Mouse (Mus musculus) heart, embryonic 15.5 days (tissue): ENCODE measurements around the gene Asb15. TPM values are rescaled to one million over a fixed set of nuclear protein-coding genes. Genes with fewer than 3 reads are reported as not detected.
A peak's percentile ranks its signal among the peaks of the same experiment; 100 is the strongest.

Experiments
- ATAC-seq: fragments of 200-750 bp; cut with Nextera tagmentation; replicated peaks from 2 replicates; pipeline ENCODE4 v1.8.0; 2017; ENCODE audit warnings: low read depth, moderate TSS enrichment; ENCODE audit not compliant: insufficient number of reproducible peaks, insufficient read depth, low FRiP score
- H3K27ac ChIP-seq: fragments of 300-500 bp; sonication (generic); 2 replicates; pipeline ENCODE4 v1.5.1; 2015; ENCODE audit warnings: mild to moderate bottlenecking, inconsistent platforms
- H3K27me3 ChIP-seq: fragments of 300-500 bp; sonication (generic); 2 replicates; pipeline ENCODE4 v1.6.1; 2015; ENCODE audit warnings: inconsistent platforms
- H3K36me3 ChIP-seq: fragments of 300-500 bp; sonication (generic); 2 replicates; pipeline ENCODE4 v1.6.1; 2015; ENCODE audit warnings: mild to moderate bottlenecking, inconsistent platforms
- H3K4me1 ChIP-seq: fragments of 300-500 bp; sonication (generic); replicated peaks from 2 replicates; pipeline ENCODE4 v1.6.1; 2015; ENCODE audit warnings: inconsistent platforms
- H3K4me2 ChIP-seq: fragments of 300-500 bp; sonication (generic); 2 replicates; pipeline ENCODE4 v1.6.1; 2015; ENCODE audit warnings: inconsistent platforms, mild to moderate bottlenecking, moderate library complexity
- H3K4me3 ChIP-seq: fragments of 300-500 bp; sonication (generic); 2 replicates; pipeline ENCODE4 v1.5.1; 2015; ENCODE audit warnings: mild to moderate bottlenecking, inconsistent platforms
- H3K9ac ChIP-seq: fragments of 300-500 bp; sonication (generic); 2 replicates; pipeline ENCODE4 v1.6.1; 2015; ENCODE audit warnings: mild to moderate bottlenecking, inconsistent platforms
- H3K9me3 ChIP-seq: fragments of 300-500 bp; sonication (generic); replicated peaks from 2 replicates; pipeline ENCODE4 v1.6.1; 2016; ENCODE audit warnings: inconsistent platforms
- WGBS: fragments of 180-500 bp; shearing (Covaris S2); methylation state at CpG from one replicate; pipeline ENCODE4 v1.1.7; 2015; ENCODE audit warnings: mixed read lengths; 5-methylcytosine and 5-hydroxymethylcytosine counted together
- polyA plus RNA-seq: library from polyadenylated mRNA; unstranded; fragments of >200 nt; fragmentation: Nextera tagmentation; extraction: Ambion mirVana; gene quantifications from 2 replicates; pipeline ENCODE4 v1.2.1, GENCODE M21; 2015

The Asb15 gene
- polyA plus RNA-seq, 1 experiment from 2014 or later: 0.48 TPM

DNA sequence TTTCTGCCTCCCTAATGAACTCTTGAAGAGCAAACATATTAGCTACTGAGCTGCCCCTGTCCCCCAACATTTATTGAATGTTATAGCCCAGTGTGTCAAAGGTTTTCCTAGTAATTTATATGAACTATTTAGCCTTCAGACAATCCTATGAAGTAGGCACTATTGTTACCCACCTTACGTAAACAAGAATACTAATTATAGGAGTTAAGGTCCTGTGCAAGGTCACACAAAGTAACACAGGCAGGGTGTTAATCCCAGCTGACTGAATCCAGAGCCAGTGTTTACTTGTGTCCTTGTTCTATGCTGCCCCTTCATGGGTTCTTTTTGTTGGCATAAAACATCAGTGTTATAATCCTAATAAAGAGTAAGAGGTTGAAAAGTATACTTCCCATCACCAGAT, 41.8 kb downstream of the Asb15 start:
- no peak overlapping the region for H3K4me3 ChIP-seq
- no peaks in the 10 kb centered on the region for H3K27me3 ChIP-seq
- WGBS: 49% methylated on average over 1 of the region's 1 CpGs
- no peak for ATAC-seq
- no peaks in the 10 kb centered on the region; the same call in 1 of the 2 replicates for H3K9me3 ChIP-seq
- no peaks in the 10 kb centered on the region for H3K36me3 ChIP-seq
- no peak overlapping the region for H3K4me2 ChIP-seq
- peaks cover 11% of the 10 kb centered on the region for H3K4me1 ChIP-seq
- no peak overlapping the region for H3K9ac ChIP-seq
- peak overlapping the region; percentile 29 for H3K27ac ChIP-seq

DNA sequence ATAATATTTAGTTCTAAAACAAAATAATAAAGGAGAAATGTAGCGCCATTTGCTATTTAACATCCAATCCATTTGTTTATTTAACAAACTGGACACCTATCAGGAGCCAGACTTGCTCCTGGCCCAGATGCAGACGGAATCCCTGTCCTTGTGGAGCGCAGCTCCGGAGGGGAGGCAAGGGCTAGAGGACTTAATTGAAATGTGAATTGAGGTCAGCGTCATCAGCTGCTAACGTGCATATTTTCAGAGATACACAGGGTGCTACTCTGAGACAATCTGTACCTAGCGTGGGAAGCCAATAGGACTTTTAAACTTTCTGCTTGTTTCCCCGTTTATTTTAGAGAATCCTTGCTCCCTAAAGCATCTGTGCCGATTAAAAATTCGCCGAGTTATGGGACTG, 42.3 kb downstream of the Asb15 start:
- H3K4me1 ChIP-seq: peaks cover 11% of the 10 kb centered on the region
- ATAC-seq: no peak
- H3K9me3 ChIP-seq: no peaks in the 10 kb centered on the region; the same call in 1 of the 2 replicates
- H3K27ac ChIP-seq: no peak overlapping the region
- no peak overlapping the region for H3K9ac ChIP-seq
- no peak overlapping the region for H3K4me2 ChIP-seq
- no peaks in the 10 kb centered on the region for H3K27me3 ChIP-seq
- no peak overlapping the region for H3K4me3 ChIP-seq
- WGBS: 69% methylated on average over 11 of the region's 11 CpGs
- H3K36me3 ChIP-seq: no peaks in the 10 kb centered on the region

DNA sequence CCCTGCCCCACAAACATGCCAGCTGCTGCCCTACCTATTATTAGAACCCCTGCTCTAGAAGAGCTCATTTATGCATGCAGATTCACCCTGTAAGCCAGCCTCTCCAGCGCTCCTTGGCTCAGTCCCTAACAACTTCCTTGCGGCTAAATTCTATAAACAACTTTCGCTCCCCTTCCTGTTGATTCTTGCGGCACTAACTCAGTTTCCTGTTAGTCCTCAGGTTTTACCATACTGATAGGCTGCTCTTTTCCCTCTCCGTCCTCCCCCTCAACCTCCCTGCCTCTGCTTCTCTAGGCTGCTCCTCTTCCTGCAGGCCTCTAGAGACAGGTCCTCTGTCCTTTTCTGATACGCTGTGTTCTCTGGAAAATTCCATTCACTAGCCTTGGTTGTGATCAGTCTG, 43.2 kb downstream of the Asb15 start:
- H3K27ac ChIP-seq: peak overlapping the region; percentile 52
- no peaks in the 10 kb centered on the region; the same call in 1 of the 2 replicates for H3K9me3 ChIP-seq
- H3K27me3 ChIP-seq: no peaks in the 10 kb centered on the region
- H3K4me3 ChIP-seq: no peak overlapping the region
- no peak overlapping the region for H3K4me2 ChIP-seq
- peaks cover 11% of the 10 kb centered on the region for H3K4me1 ChIP-seq
- no peak; the same call in 1 of the 2 replicates for ATAC-seq
- WGBS: 58% methylated on average over 6 of the region's 6 CpGs
- no peak overlapping the region for H3K9ac ChIP-seq
- no peaks in the 10 kb centered on the region for H3K36me3 ChIP-seq

DNA sequence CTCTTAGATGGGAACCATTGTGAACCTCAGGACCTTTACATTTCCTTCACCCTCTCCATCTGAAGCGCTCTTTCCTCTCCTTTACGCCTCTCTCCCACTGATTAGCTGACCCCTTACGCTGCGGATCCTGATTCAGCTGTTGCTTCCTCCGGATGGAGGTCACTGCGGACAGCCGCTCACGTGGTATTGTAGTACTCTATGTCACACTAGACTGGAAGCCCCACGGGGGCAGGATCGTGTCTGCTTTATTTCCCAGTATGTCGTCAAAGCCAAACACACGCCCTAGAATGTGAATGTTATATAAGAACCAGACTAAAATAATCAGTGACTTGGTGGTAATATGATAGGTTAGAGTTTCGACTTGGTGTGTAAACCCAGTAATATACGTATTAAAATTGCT, 44.5 kb downstream of the Asb15 start:
- Histone ChIP-seq H3K27me3 (no peaks in the 10 kb centered on the region), H3K27ac (no peak overlapping the region), H3K9me3 (no peaks in the 10 kb centered on the region; the same call in 1 of the 2 replicates), H3K9ac (no peak overlapping the region), H3K4me1 (peaks cover 11% of the 10 kb centered on the region), H3K4me2 (no peak overlapping the region), H3K4me3 (no peak overlapping the region), H3K36me3 (no peaks in the 10 kb centered on the region)
- ATAC-seq: no peak
- WGBS: 92% methylated on average over 14 of the region's 14 CpGs

DNA sequence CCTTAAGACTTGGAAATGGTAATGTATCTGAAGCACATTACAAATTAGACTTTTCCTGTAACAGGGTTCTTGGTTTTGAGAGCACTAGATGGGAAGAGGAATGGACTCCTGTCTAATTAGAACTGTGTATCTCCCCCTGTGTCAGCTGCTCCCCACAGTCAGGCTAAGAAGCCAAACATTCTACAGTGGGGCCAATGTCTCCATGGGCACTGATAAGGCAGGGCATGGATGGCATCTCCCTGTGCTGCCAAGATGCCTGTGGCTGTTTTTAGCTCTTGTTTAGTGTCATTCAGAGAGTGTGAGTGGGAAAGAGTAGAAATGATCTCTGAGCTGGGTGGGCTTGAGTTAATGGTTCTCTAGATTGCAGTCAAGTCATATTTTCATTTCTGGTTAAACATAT, 45.4 kb downstream of the Asb15 start:
- Histone ChIP-seq H3K27me3 (no peaks in the 10 kb centered on the region), H3K4me2 (no peak overlapping the region), H3K4me3 (no peak overlapping the region), H3K27ac (no peak overlapping the region), H3K9ac (no peak overlapping the region), H3K36me3 (no peaks in the 10 kb centered on the region), H3K9me3 (no peaks in the 10 kb centered on the region; the same call in 1 of the 2 replicates), H3K4me1 (peaks cover 11% of the 10 kb centered on the region)
- no peak for ATAC-seq

DNA sequence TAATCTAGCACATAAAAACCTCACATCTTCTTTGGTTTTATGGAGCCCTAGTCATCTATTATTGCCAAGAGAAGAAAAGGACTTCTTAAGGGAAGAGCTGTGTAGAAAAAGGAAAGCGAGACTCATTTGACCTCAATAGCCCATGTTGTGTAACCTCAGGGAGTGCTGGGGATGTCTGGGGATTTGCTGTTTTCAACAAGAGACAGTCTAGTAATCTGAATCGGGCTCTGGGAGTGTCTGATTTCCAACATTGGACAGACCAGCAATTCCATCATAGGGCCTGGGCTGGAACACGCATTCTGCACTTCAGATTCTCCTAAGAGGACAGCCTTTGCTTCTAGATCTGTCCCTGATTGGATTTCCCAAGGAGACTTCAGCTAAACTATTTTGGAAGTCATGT, 55.5 kb downstream of the Asb15 start:
- Histone ChIP-seq H3K9ac (no peak overlapping the region), H3K4me2 (no peak overlapping the region)
- 77% methylated on average over 3 of the region's 3 CpGs for WGBS

DNA sequence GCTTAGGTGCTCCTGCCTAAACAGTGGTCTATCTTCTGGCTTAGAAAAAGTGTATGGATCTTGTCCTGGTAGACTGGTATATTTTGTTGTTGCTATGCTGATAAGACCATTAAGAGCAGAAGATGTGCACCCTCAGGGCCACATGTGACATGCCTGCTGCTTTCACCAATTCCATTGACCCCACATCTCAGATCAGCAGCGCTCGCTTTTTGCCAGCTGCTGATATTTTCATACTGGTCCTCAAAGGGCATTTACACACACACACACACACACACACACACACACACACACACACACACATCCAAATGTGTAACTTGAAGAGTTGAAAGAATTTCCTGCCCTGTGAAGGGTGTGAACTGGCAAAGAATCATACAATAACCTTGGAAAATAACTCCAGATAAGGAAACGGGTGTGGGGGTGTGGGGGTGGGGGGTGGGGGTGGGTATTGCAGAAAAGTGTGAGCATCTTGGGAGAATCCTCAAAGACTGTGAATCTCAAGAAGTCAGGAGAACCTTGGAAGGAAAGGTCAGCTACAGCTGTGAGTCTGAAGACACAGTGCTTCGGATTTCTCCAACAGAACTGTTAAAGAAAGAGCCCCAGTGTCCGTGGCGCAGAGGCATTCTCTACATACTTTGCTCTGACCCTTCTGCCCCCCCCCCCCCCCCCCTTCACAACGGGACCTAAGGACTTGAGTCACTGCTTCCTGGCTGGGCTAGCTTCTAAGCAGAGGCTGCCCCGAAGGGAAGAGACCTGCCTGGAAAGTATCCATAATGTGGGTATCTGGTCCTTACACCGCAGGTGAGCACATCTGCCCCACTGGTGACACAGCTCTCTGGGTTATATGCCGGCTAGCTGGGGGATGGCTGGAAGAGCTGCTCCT, 57.7 kb downstream of the Asb15 start:
- Histone ChIP-seq H3K27me3 (no peaks in the 10 kb centered on the region), H3K4me2 (peak overlapping the region; percentile 23; the same call in 1 of the 2 replicates), H3K9me3 (no peaks in the 10 kb centered on the region), H3K4me3 (no peak overlapping the region), H3K4me1 (peaks cover 34% of the 10 kb centered on the region), H3K9ac (no peak overlapping the region), H3K36me3 (no peaks in the 10 kb centered on the region), H3K27ac (peak overlapping the region; percentile 91)
- WGBS: 20% methylated on average over 10 of the region's 10 CpGs
- ATAC-seq: peak; percentile 28

More for the DNA sequence above, 55.5 kb downstream of the Asb15 start:
- peaks cover 30% of the 10 kb centered on the region for H3K4me1 ChIP-seq
- ATAC-seq: no peak
- H3K36me3 ChIP-seq: no peaks in the 10 kb centered on the region
- no peaks in the 10 kb centered on the region for H3K27me3 ChIP-seq
- no peak overlapping the region for H3K4me3 ChIP-seq
- H3K27ac ChIP-seq: no peak overlapping the region
- no peaks in the 10 kb centered on the region for H3K9me3 ChIP-seq

DNA sequence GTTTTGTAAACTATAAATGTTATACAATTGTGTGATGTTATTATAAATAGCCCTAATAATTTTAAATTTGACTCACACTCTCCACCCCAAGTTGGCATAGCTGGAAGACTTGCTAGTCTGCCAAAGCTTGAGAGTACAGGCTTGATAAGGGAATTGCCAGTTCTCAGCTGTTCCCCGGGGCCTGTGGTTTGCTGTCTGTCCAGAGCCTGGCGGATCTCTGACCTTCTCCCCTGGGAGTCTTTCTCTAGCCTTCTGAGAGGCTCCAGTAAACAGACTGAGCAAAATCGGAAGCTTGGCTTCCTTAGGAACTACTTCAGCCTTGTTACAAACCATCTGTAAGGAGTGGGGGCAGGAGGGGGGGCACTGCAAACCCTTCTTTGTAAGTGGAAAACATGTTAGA, 58.9 kb downstream of the Asb15 start:
- H3K9ac ChIP-seq: no peak overlapping the region
- H3K27me3 ChIP-seq: no peaks in the 10 kb centered on the region
- H3K4me1 ChIP-seq: peaks cover 38% of the 10 kb centered on the region
- H3K4me3 ChIP-seq: no peak overlapping the region
- H3K27ac ChIP-seq: peak overlapping the region; percentile 91
- no peaks in the 10 kb centered on the region for H3K36me3 ChIP-seq
- peak overlapping the region; percentile 16; the same call in 1 of the 2 replicates for H3K4me2 ChIP-seq
- ATAC-seq: peak; percentile 85
- no peaks in the 10 kb centered on the region for H3K9me3 ChIP-seq
- WGBS: 7% methylated on average over 3 of the region's 3 CpGs

DNA sequence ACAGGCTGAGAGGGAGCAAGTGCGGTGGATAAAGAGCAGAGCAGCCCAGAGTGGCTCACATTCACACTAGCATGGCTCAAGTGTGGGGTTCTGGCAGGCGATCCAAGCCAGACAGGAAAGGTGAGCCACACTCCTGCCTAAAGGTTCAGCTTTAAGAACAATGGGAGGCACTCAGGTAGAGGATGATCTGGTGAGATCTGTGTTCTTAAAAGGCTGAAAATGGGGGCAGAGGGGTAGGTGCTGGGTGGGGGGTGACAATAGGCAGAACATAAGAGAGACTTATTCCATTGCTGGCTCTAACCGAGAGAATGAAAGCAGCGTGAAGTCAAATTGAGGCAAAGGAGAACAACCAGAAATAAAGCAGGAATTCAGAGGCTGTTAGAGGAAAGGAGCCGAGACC, 62.3 kb downstream of the Asb15 start:
- Histone ChIP-seq H3K4me2 (no peak overlapping the region), H3K4me1 (peaks cover 33% of the 10 kb centered on the region), H3K4me3 (no peak overlapping the region), H3K27ac (peak overlapping the region; percentile 38; the same call in 1 of the 2 replicates), H3K27me3 (no peaks in the 10 kb centered on the region), H3K36me3 (no peaks in the 10 kb centered on the region), H3K9ac (no peak overlapping the region), H3K9me3 (no peaks in the 10 kb centered on the region)
- no peak for ATAC-seq
- WGBS: 76% methylated on average over 5 of the region's 5 CpGs

DNA sequence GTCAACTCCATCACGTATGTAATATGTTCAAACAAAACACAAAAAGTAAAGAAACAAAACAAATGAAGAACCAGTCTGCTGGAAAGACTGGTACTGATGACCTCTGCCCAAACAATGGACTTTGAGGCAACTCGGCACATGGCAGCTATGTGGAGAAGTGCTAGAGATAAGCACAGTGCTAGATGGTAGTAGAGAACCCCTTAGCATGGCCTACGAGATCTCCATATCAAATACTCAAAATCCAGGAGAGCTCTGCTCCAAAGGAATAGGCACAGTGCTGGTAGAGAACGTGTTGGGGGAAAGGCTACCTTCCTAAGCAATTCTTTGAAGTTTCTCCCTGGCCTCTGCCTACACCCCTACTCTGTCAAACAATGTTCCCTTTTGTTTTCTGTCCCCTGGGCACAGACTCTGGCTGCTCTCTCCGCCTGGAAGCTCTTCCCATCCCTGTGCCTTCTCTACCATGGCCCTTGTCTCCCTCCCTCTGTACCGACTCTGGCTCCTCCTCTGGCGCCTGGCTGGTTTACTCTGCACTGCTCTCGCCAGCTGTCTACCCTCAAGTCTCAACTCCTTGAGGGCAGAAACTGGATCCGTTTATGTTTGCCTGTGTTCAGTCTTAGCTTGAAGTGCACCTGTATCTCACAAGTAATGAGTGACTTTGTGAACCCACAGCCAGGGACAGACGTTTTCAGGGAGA, 63.7 kb downstream of the Asb15 start:
- Histone ChIP-seq H3K27me3 (no peaks in the 10 kb centered on the region), H3K9me3 (no peaks in the 10 kb centered on the region), H3K27ac (0 out of 2 replicates have a peak overlapping the region, but pooled peaks have one; percentile 20), H3K4me3 (no peak overlapping the region), H3K36me3 (no peaks in the 10 kb centered on the region), H3K4me1 (peaks cover 21% of the 10 kb centered on the region), H3K9ac (no peak overlapping the region), H3K4me2 (no peak overlapping the region)
- no peak for ATAC-seq
- WGBS: 42% methylated on average over 10 of the region's 10 CpGs

DNA sequence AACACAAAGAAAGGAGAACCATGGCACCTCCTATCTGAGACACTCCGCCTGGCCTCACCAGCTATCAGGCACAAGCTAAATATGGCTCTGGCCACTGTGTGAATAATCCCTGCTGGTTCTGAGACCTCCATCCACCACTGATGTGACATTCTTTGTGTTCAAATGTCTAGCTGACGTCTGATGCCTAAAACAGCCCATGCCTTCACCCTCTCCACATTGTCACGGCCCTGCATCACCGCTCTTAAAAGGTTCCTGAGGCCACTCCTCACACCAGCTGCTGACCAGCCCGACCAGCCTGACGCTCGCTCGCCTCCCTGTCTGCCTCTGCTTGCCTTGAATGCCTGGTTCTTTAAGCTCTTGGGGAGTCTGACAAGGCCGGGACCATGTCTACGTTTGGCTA, 69.6 kb downstream of the Asb15 start, which contains the start of gene Lmod2:
Gene Lmod2 (plus strand): TSS at position 263 of the 400 bp plus-strand sequence.
- Histone ChIP-seq H3K36me3 (no peaks in the 10 kb centered on the region), H3K27me3 (no peaks in the 10 kb centered on the region), H3K9me3 (no peaks in the 10 kb centered on the region), H3K9ac (peak within 1 kb of the TSS; percentile 64), H3K4me2 (peak within 1 kb of the TSS; percentile 66), H3K27ac (peak within 1 kb of the TSS; percentile 90), H3K4me1 (peaks cover 25% of the 10 kb centered on the region), H3K4me3 (peak within 1 kb of the TSS; percentile 50)
- 46% methylated on average over 10 of the region's 10 CpGs for WGBS
- ATAC-seq: peak; percentile 92
